Mouse (Mus musculus) fibroblast of lung, adult 2 months (primary cell): Measurements from ENCODE around the gene Rabggtb.

Experiments used
- DNase-seq: peaks from one replicate; pipeline ENCODE4 v3.0.0-alpha.2; 2011; ENCODE audit warnings: low read depth

Rabggtb gene

GRCm38 (mm10) chr3:153921147-153921910, 8.5 kb upstream of the Rabggtb start:
- DNase-seq: no peak

- DNase-seq: peak; percentile 62
Measured at GRCm38 (mm10) chr3:153917200-153917599, 4.4 kb upstream of the Rabggtb start.

- DNase-seq: no peak
Measured at GRCm38 (mm10) chr3:153913510-153914243, 868 bp upstream of the Rabggtb start.

GRCm38 (mm10) chr3:153911882-153912440, 848 bp downstream of the Rabggtb start:
- no peak for DNase-seq

- no peak for DNase-seq
Measured at GRCm38 (mm10) chr3:153911197-153911881, 1.5 kb downstream of the Rabggtb start.

- DNase-seq: no peak
Measured at GRCm38 (mm10) chr3:153910489-153910888, 2.3 kb downstream of the Rabggtb start.

- DNase-seq: no peak
Measured at GRCm38 (mm10) chr3:153908919-153909318, 3.9 kb downstream of the Rabggtb start.

GRCm38 (mm10) chr3:153906136-153906871, 6.5 kb downstream of the Rabggtb start, which contains the start of gene Msh4:
Gene Msh4, minus strand, starts transcription at chr3:153906138.
- DNase-seq: no peak

DNA sequence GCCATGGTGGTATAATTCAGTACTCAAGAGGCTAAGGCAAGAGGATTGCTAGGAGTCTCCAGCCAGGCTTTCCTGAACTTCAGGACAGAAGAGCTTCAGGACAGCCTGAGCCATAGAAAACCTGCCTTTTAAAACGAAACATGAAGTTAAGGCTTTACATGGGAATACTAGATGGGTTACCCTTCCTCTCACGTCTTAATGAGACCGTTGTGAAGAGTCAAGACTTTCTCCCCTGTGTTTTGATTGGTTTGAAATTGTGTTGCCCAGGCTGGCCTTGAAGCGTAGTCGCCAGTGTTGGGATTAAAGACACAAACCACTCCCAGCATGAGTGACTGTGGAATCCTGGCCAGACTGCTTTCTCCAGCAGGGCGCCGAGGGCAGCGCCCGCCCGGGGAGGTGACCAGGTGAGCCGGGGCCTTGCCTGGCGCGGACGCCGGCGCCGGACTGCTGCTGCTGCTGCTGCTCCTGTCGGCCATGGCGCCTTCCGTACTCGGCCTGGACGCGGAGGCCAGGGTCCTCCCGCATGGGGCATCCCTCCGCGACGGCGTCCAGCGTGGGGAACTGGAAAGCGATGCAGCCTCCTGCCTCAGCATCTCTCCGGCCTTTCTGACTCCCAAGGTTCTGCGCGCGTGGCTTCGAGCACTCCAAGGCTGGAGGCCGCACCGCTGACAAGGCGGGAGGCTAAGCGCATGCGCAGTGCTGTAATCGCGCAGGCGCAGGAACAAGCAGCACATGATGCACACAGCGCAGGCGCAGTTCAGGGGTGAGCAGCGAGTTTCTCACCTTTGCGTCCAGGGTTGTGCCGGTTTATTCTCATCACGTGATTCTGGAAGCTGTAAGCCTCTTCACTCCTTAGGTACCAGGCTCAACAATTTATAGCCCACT, 7.3 kb downstream of the Rabggtb start:
- DNase-seq: no peak

DNA sequence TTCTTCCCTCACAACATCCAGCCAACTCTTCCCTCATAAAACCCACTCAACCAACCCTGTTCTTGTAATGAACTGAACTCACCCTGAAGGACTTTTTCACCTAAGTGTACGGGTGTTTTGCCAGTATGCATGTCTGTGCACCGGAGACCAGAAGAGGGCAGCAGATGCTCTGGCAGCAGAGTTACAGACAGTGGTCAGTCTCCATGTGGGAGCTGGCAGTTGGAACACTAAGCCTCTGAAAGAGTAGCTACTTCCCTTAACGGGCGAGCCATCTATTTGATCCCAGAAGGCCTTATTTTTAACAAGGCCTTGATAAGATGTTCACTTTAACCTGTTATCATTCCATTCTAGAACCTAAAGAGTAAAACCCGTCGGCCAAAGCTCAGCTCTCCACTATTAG, 8.2 kb downstream of the Rabggtb start:
- DNase-seq: peak; percentile 48

DNA sequence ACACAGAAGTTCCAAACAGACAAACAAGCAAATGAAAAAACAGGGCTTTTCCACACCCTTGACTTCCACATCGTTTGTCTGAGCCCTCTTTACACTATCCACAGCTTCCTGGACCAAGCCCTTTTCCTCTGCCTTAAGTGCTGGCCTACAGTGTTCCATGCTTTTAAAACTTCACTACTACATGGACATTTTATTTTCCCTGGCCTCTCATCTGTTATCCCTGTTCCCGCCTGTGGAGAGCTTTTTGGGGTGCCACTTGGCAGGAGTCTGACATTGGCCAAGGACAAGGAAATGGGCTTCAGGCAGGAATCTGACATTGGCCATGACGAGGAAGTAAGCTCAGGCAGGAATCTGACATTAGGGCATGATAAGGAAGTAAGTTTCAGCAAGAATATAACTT, 10.2 kb downstream of the Rabggtb start:
- DNase-seq: no peak

GRCm38 (mm10) chr3:153901904-153902303, 10.9 kb downstream of the Rabggtb start:
- no peak for DNase-seq

GRCm38 (mm10) chr3:153897216-153897615, 15.6 kb downstream of the Rabggtb start:
- DNase-seq: no peak

DNA sequence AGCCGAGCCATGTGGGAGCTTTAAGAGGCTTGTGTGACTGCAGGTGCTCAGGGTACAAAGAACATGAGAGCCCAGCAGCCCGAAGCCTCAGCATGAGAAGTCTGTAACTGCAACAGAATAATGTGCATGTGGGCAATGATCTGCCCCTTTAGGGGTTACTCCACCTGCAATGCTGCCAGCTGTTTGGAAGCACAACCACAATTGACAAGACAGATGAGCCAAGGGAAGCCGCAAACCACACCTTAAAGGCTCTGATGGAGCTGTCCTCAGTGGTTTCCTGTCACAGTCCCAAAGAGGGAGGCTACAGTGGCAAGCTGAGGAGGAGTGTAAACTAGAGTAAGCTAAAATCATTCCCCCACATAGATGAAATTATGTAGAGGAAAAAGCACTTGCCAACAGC, 17.4 kb downstream of the Rabggtb start:
- no peak for DNase-seq

DNA sequence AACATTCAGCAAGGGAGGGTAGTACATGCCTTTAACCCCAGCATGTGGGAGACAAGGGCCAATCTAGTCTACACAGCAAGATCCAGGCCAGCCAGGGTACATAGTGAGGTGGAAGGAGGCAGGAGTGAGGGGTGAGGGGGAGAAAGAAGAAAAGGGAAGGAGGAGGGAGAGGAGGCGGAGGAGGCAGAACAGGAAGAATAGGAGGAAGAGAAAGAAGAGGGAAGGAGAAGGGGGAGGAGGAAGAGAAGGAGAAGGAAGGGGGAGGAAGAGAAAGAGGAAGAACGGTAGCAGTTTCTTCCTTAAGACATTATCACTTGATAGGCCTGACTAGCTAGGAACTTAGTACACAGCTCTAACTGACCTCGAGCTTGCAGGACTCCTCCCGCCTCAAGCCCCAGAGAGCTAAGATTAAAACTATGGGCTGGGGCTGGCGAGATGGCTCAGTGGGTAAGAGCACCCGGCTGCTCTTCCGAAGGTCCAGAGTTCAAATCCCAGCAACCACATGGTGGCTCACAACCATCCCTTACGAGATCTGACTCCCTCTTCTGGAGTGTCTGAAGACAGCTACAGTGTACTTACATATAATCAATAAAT, 23.5 kb downstream of the Rabggtb start:
- no peak for DNase-seq

DNA sequence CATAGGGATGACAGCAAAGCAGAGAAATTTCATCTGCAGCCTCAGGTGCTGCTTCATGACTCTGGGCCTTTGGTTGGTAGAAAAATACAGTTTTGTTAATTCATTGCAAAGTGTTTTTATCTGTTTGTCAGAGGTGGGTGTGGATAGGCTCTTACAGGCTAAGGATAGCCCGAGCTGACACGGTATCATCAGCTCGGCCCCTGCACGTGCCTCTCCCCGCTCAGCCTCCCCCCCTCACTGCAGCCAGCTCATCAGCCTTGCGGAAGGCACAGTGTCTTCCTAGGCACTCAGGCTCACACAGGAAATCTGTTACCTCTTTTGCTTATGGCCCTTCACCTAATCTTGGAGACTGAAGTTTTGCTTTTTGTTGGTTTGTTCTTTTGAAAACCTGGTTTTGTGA, 24.7 kb downstream of the Rabggtb start:
- no peak for DNase-seq

DNA sequence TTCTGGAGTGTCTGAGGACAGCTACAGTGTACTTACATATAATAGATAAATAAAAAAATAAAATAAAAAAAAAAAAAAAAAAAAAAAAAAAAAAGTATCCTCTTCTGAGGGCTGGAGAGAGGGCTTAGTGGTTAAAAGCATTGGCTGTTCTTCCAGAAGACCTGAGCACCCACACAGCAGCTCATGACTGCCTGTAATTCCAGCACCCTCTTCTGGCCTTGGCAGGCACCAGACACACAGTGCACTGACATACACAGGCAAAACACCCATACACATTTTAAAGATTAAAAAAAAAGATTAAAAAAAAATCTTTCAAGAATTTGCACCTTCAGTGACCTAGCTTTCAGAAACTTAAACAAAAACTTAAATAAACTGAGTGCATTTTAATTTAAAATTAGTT, 26.5 kb downstream of the Rabggtb start:
- no peak for DNase-seq

DNA sequence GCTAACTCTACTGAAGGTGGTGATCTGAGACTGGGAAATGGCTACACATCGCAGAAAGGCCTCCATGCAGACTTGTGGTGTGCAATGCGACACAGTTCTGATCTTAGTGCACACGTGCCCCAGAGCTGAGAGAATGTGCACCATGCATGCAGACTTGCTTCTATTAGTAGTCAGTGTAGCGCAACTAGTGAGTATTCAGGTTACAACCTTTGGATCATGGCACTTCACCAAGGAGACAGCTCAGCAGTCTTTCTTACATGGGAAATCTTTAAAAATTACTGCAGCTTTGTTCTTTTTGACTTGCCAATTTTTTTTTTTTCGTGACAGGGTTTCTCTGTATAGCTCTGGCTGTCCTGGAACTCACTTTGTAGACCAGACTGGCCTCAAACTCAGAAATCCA, 41.4 kb downstream of the Rabggtb start:
- DNase-seq: no peak

DNA sequence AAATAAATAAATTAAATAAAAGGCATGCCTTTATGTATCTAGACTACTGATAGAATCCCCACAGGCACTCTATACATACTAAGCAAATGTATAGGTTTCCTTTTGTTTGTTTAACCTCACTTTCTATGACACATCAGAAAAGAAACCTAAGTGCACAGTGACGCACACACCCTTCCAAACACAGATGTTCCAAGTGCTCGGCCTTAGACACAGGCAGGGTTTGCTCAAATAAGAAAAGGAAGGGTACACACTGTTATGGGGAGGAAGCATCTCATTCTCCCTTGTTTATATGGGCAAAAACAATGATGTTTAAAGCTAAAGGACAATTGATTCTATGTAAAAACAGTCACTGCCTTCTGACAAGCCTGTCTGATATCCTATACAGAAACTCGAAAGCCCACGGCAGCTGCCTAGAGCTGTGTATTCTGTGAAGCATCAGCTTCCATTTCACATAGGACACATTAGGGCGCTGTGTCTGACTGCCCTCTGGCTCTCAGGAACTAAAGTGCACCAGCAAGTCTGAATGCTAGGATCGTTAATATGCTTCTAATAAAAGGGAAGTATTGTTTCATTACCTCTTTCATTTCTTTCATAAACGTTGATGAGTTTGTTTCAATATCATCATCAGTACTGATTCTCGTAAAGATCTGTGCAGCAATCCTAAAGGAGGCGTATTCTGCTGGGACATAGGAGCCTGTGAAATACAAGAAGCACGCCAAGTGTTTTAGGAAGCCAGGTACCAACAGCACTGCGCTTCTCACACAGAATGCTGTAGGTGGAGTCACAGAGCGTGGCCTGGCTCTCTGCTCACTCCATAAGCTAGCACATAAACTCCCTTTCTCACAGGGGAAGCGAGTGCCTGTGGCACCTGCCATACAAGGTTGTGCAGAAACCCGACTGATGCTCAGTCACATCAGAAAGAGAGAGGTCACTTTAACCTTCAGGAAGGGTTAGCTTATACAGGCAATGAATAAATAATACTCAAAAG, 45.4 kb downstream of the Rabggtb start:
- DNase-seq: no peak
